Mouse (Mus musculus) midbrain, postnatal 0 days (tissue): Measurements from ENCODE around the gene Nde1. TPM values are rescaled to one million over a fixed set of nuclear protein-coding genes. Genes with fewer than 3 reads are reported as not detected.

ENCODE experiments used
- ATAC-seq: fragments of 200-750 bp; cut with Nextera tagmentation; 2 replicates; pipeline ENCODE4 v1.8.0; 2017; ENCODE audit warnings: moderate number of reproducible peaks, mild to moderate bottlenecking, moderate TSS enrichment, moderate library complexity; ENCODE audit not compliant: low FRiP score
- DNase-seq: peaks from one replicate; pipeline ENCODE4 v3.0.0-alpha.2; 2015; ENCODE audit warnings: low spot score
- H3K27ac ChIP-seq: fragments of 300-500 bp; sonication (generic); 2 replicates; pipeline ENCODE4 v1.5.1; 2014; ENCODE audit warnings: low read depth, mild to moderate bottlenecking, low read length, mixed read lengths
- H3K27me3 ChIP-seq: fragments of 300-500 bp; sonication (generic); 2 replicates; pipeline ENCODE4 v1.6.1; 2014; ENCODE audit warnings: low read length, control low read depth, mixed read lengths; ENCODE audit not compliant: insufficient read depth
- H3K36me3 ChIP-seq: fragments of 300-500 bp; sonication (generic); 2 replicates; pipeline ENCODE4 v1.6.1; 2014; ENCODE audit warnings: low read length, control low read depth, mixed read lengths; ENCODE audit not compliant: insufficient read depth
- H3K4me1 ChIP-seq: fragments of 300-500 bp; sonication (generic); 2 replicates; pipeline ENCODE4 v1.6.1; 2014; ENCODE audit warnings: mild to moderate bottlenecking, control low read depth, antibody characterized with exemption, low read length, mixed read lengths; ENCODE audit not compliant: insufficient read depth
- H3K4me2 ChIP-seq: fragments of 300-500 bp; sonication (generic); 2 replicates; pipeline ENCODE4 v1.6.1; 2014; ENCODE audit warnings: low read depth, mild to moderate bottlenecking, low read length, mixed read lengths; ENCODE audit not compliant: poor library complexity, severe bottlenecking
- H3K4me3 ChIP-seq: fragments of 300-500 bp; sonication (generic); 2 replicates; pipeline ENCODE4 v1.5.1; 2014; ENCODE audit warnings: low read depth, mild to moderate bottlenecking, low read length, moderate library complexity
- H3K9ac ChIP-seq: fragments of 300-500 bp; sonication (generic); replicated peaks from 2 replicates; pipeline ENCODE4 v1.6.1; 2014; ENCODE audit warnings: mild to moderate bottlenecking, low read length, moderate library complexity, mixed read lengths; ENCODE audit not compliant: poor library complexity, severe bottlenecking
- H3K9me3 ChIP-seq: fragments of 300-500 bp; sonication (generic); 2 replicates; pipeline ENCODE4 v1.6.1; 2016; ENCODE audit warnings: low read length, control low read depth
- CTCF ChIP-seq: IDR thresholded peaks from 2 replicates; pipeline ENCODE4 v1.5.1; 2016; ENCODE audit warnings: antibody characterized with exemption, mild to moderate bottlenecking
- WGBS: fragments of 180-500 bp; shearing (Covaris S2); extraction: QIAGEN DNeasy Blood & Tissue Kit; methylation state at CpG from one replicate; pipeline ENCODE4 v1.1.7; 2014; 5-methylcytosine and 5-hydroxymethylcytosine counted together
- polyA plus RNA-seq: library from polyadenylated mRNA; unstranded; fragments of >200 nt; fragmentation: Nextera tagmentation; extraction: Ambion mirVana; gene quantifications from 2 replicates; pipeline ENCODE4 v1.2.1, GENCODE M21; 2015
- total RNA-seq: library from RNA; depleted of rRNA; stranded (reverse); fragments of >200 nt; gene quantifications from 2 replicates; pipeline ENCODE4 v1.2.3, GENCODE M21; 2014

Gene Nde1
- total and polyA plus RNA-seq, 2 experiments from 2014 or later: 10.7 to 14.6 TPM

DNA sequence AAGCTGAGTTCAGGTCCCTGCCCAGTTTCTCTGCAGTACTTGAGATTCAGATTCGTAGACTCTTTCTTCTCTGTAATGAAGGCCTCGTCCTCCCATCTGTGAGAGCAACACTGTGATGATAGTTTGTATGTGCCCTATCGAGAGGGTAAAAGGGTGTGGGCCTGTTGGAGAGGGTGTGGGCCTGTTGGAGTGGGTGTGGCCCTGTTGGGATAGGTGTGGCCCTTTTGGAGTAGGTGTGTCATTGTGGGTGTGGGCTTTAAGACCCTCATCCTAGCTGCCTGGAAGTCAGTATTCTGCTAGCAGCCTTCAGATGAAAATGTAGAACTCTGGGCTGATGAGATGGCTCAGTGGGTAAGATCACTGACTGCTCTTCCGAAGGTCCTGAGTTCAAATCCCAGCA lies 3.4 kb downstream of the Nde1 start:
- Histone ChIP-seq H3K4me1 (no peaks in the 10 kb centered on the region; the same call in 1 of the 2 replicates), H3K9me3 (no peaks in the 10 kb centered on the region), H3K4me3 (no peak overlapping the region), H3K9ac (no peak overlapping the region), H3K27me3 (no peaks in the 10 kb centered on the region), H3K36me3 (no peaks in the 10 kb centered on the region), H3K4me2 (no peak overlapping the region), H3K27ac (no peak overlapping the region)
- no peak for ATAC-seq
- DNase-seq: no peak
- 94% methylated on average over 4 of the region's 4 CpGs for WGBS
- no peak for TF ChIP-seq CTCF

DNA sequence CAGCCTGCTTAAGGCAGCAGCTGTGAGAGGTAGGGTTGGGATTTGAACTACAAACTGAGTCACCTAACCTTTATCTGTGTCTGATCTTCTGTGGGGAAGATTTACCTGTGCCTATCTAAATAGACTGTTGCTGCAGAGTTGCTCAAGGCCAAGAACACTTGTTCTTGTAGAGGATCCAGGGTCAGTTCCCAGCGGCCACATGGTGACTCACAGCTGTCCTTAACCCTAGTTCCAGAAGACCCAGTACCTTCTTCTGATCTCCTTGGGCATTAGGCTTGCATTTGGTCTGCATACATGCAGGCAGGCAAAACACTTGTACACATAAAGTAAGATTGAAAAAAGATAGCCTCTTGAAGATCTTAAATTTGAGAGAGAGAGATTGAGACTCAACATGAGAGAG lies 6.6 kb downstream of the Nde1 start:
- H3K4me3 ChIP-seq: no peak overlapping the region
- H3K4me1 ChIP-seq: no peaks in the 10 kb centered on the region
- H3K36me3 ChIP-seq: no peaks in the 10 kb centered on the region
- H3K9me3 ChIP-seq: no peaks in the 10 kb centered on the region
- no peak for ATAC-seq
- no peaks in the 10 kb centered on the region for H3K27me3 ChIP-seq
- no peak overlapping the region for H3K4me2 ChIP-seq
- DNase-seq: no peak
- no peak for TF ChIP-seq CTCF
- WGBS: 92% methylated on average over 1 of the region's 1 CpGs
- H3K27ac ChIP-seq: no peak overlapping the region
- H3K9ac ChIP-seq: no peak overlapping the region

DNA sequence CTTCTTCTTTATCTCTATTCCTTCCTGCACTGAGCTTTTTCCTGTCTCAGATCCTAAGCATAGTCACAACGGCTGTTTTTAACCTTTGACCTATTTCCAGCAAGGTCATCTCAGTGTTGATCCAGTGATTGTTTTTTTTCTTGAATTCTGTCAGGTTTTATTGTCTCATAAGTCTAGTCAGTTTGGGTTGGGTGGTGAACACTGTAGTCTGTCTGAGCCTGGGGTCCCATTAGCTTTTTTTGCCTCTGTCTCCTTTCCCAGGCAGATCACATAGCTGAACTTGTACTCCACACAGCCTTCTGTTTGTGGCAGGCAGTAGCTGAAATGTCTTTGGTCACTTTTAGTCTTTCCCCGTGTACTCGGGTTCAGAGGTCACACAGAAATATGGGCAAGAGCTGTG lies 15.0 kb downstream of the Nde1 start:
- Histone ChIP-seq H3K27ac (no peak overlapping the region), H3K9ac (no peak overlapping the region), H3K4me3 (no peak overlapping the region), H3K4me2 (no peak overlapping the region), H3K9me3 (no peaks in the 10 kb centered on the region), H3K27me3 (no peaks in the 10 kb centered on the region), H3K36me3 (no peaks in the 10 kb centered on the region), H3K4me1 (no peaks in the 10 kb centered on the region)
- DNase-seq: no peak
- WGBS: 75% methylated on average over 3 of the region's 3 CpGs
- no peak for ATAC-seq
- no peak for TF ChIP-seq CTCF

DNA sequence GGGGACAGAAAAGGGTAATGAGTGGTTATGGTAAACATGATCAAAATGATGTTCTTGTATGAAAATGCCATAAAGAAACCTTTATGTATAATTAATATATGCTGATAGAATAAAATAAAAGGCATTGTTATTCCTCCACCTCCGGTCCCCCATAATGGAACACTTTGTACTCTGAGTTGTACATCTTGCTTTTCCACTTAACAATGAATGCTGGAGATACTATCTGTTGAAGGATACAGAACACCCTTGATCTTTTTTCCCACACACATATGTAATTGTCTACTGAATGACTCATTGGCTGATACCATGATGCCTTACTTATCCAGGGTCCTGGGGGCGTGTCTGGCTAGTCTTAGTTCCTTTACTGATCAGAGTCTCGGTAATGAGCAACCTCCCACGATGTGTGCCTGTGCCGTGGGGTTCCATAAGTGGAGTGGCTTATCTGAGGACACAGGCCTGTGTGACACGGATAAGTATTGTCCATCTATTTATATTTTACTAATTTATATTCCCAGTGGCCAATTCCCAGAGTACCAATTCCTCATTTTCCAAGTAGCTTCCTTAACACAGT lies 17.2 kb downstream of the Nde1 start:
- Histone ChIP-seq H3K36me3 (no peaks in the 10 kb centered on the region), H3K4me2 (no peak overlapping the region), H3K27ac (no peak overlapping the region), H3K9me3 (no peaks in the 10 kb centered on the region), H3K27me3 (no peaks in the 10 kb centered on the region), H3K4me1 (no peaks in the 10 kb centered on the region), H3K4me3 (no peak overlapping the region), H3K9ac (no peak overlapping the region)
- no peak for DNase-seq
- TF ChIP-seq CTCF: no peak
- WGBS: 79% methylated on average over 6 of the region's 6 CpGs
- no peak for ATAC-seq

DNA sequence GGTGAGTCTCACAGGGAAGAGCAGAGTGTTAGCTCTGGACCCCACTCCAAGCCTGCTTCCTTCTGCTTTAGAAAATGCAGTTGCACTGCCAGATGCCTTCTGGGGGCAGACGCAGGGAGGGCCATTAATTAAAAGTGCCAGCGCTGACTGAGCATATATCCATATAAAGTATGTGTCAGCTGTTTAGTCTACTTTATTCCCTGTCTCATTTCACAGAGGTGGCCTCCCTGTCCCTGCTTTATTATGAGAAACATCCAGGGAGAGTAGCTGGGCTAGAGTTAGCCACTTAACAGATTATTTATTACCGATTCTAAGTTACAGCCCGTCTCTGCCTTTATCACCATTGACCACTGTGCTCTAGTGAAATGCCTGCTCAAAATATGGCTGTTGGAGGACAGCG lies 19.3 kb downstream of the Nde1 start:
- DNase-seq: no peak
- no peak overlapping the region for H3K27ac ChIP-seq
- no peak overlapping the region for H3K9ac ChIP-seq
- no peak overlapping the region for H3K4me3 ChIP-seq
- H3K36me3 ChIP-seq: no peaks in the 10 kb centered on the region
- H3K4me2 ChIP-seq: no peak overlapping the region
- TF ChIP-seq CTCF: no peak
- WGBS: 96% methylated on average over 5 of the region's 5 CpGs
- H3K4me1 ChIP-seq: no peaks in the 10 kb centered on the region
- no peaks in the 10 kb centered on the region for H3K9me3 ChIP-seq
- no peak for ATAC-seq
- H3K27me3 ChIP-seq: no peaks in the 10 kb centered on the region

DNA sequence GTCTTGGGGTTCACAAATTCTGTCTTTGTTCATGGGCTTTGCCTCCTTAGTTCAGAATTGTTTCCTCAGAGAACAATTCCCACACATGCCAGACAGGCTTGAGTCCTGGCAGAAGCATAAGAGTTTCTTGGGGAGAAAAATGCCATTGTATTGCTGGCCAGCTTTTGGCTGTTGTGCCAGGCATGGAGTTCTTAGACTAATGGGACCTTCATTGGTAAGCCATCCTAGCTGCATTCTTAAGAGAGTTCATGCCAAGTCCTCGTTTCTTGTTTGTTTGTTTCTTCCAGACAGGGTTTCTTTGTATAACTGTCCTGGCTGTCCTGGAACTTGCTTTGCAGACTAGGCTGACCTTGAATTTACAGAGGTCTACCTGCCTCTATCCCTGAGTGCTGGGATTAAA lies 20.8 kb downstream of the Nde1 start:
- H3K4me3 ChIP-seq: no peak overlapping the region
- TF ChIP-seq CTCF: no peak
- no peaks in the 10 kb centered on the region for H3K4me1 ChIP-seq
- no peak overlapping the region for H3K4me2 ChIP-seq
- DNase-seq (peak; percentile 21), ATAC-seq (no peak)
- H3K9me3 ChIP-seq: no peaks in the 10 kb centered on the region
- 50% methylated on average over 1 of the region's 1 CpGs for WGBS
- H3K27me3 ChIP-seq: no peaks in the 10 kb centered on the region
- H3K9ac ChIP-seq: no peak overlapping the region
- H3K27ac ChIP-seq: no peak overlapping the region
- no peaks in the 10 kb centered on the region for H3K36me3 ChIP-seq
